Mouse (Mus musculus) embryonic facial prominence, embryonic 11.5 days (tissue): ENCODE measurements around the gene Olfr875. TPM values are rescaled to one million over a fixed set of nuclear protein-coding genes. Genes with fewer than 3 reads are reported as not detected.

Source experiments
- ATAC-seq: fragments of 200-750 bp; cut with Nextera tagmentation; replicated peaks from 2 replicates; pipeline ENCODE4 v1.8.0; 2017; ENCODE audit warnings: low read depth; ENCODE audit not compliant: insufficient number of reproducible peaks, low FRiP score, low TSS enrichment
- DNase-seq: peaks from one replicate; pipeline ENCODE4 v3.0.0-alpha.2; 2015; ENCODE audit warnings: low spot score
- H3K27ac ChIP-seq: fragments of 300-500 bp; sonication (generic); replicated peaks from 2 replicates; pipeline ENCODE4 v1.5.1; 2014; ENCODE audit warnings: mild to moderate bottlenecking, low read depth, low read length, control low read depth
- H3K27me3 ChIP-seq: fragments of 300-500 bp; sonication (generic); 2 replicates; pipeline ENCODE4 v1.6.1; 2014; ENCODE audit warnings: mild to moderate bottlenecking, low read length, moderate library complexity, mixed read lengths; ENCODE audit not compliant: control insufficient read depth, insufficient read depth
- H3K36me3 ChIP-seq: fragments of 300-500 bp; sonication (generic); replicated peaks from 2 replicates; pipeline ENCODE4 v1.6.1; 2014; ENCODE audit warnings: low read depth, mild to moderate bottlenecking, low read length, moderate library complexity, mixed read lengths; ENCODE audit not compliant: control insufficient read depth, insufficient read depth
- H3K4me1 ChIP-seq: fragments of 300-500 bp; sonication (generic); 2 replicates; pipeline ENCODE4 v1.6.1; 2014; ENCODE audit warnings: low read length, mixed read lengths; ENCODE audit not compliant: control insufficient read depth, insufficient read depth
- H3K4me2 ChIP-seq: fragments of 300-500 bp; sonication (generic); 2 replicates; pipeline ENCODE4 v1.6.1; 2014; ENCODE audit warnings: low read depth, mild to moderate bottlenecking, control low read depth, low read length, moderate library complexity
- H3K4me3 ChIP-seq: fragments of 300-500 bp; sonication (generic); 2 replicates; pipeline ENCODE4 v1.5.1; 2014; ENCODE audit warnings: low read depth, low read length, control low read depth
- H3K9ac ChIP-seq: fragments of 300-500 bp; sonication (generic); replicated peaks from 2 replicates; pipeline ENCODE4 v1.6.1; 2014; ENCODE audit warnings: mild to moderate bottlenecking, control low read depth, low read length
- H3K9me3 ChIP-seq: fragments of 300-500 bp; sonication (generic); replicated peaks from 2 replicates; pipeline ENCODE4 v1.6.1; 2016; ENCODE audit warnings: mild to moderate bottlenecking, low read length, inconsistent platforms, mixed read lengths; ENCODE audit not compliant: control insufficient read depth
- WGBS: fragments of 180-500 bp; shearing (Covaris S2); extraction: QIAGEN DNeasy Blood & Tissue Kit; methylation state at CpG from one replicate; pipeline ENCODE4 v1.1.7; 2014; 5-methylcytosine and 5-hydroxymethylcytosine counted together
- polyA plus RNA-seq: library from polyadenylated mRNA; unstranded; fragments of >200 nt; fragmentation: Nextera tagmentation; extraction: Ambion mirVana; gene quantifications from 2 replicates; pipeline ENCODE4 v1.2.1, GENCODE M21; 2014

Olfr875 gene
- polyA plus RNA-seq = not detected in 2 replicates

DNA sequence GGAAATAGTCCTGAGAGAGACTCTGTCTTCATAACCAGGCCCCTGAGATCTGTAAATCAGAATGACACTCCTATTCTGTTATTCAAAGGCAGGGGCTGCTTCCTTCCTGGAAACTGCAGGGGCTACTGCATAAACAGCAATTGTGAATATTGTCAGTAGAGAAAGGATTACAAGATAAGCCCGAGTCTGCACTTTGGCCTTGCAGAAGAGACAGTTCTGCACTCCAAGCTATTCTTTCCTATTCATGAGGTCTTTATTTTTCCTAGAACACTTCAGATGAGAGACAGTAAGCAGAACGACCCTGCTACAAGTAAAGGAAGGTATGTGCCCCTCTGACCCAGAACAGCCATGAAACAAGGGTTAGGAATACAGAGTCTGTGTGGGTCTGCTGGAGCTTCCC lies at the start of gene Olfr875:
Gene Olfr875 (plus strand): TSS at position 99 of the 400 bp plus-strand sequence.
- H3K9ac ChIP-seq = no peak within 1 kb of the TSS
- H3K4me1 ChIP-seq = no peaks in the 10 kb centered on the region
- no peak within 1 kb of the TSS for H3K4me3 ChIP-seq
- H3K27me3 ChIP-seq = no peaks in the 10 kb centered on the region
- H3K9me3 ChIP-seq = no peaks in the 10 kb centered on the region
- no peak within 1 kb of the TSS for H3K27ac ChIP-seq
- ATAC-seq (no peak), DNase-seq (no peak)
- no peak within 1 kb of the TSS for H3K4me2 ChIP-seq
- WGBS = 27% methylated on average over 2 of the region's 2 CpGs
- no peaks in the 10 kb centered on the region for H3K36me3 ChIP-seq

DNA sequence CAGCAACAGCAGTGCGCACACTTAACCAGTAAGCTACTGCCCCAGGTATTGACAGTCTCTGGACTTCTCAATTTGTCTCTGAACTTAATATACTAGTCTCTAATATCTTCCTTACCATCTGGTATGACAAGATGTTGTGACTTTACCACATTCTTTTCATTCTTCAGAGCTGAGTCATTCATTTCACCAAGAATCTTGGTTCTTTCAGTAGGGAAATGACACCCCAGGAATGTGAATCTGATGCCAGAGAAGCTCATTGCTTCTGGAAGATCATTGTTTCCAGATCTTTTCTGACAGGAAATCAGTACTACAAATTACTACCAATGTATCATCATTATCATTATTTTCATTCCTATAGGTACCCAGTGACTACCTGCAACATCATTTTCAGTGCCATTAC lies 37.3 kb upstream of the Olfr875 start:
- Histone ChIP-seq H3K9ac (no peak overlapping the region), H3K4me2 (no peak overlapping the region), H3K4me1 (no peaks in the 10 kb centered on the region), H3K27me3 (no peaks in the 10 kb centered on the region), H3K36me3 (no peaks in the 10 kb centered on the region), H3K27ac (no peak overlapping the region), H3K9me3 (no peaks in the 10 kb centered on the region), H3K4me3 (no peak overlapping the region)
- 100% methylated on average over 1 of the region's 1 CpGs for WGBS
- peak; percentile 2 for DNase-seq
- ATAC-seq = no peak

- DNase-seq = no peak
- Histone ChIP-seq H3K27ac (no peak within 1 kb of the TSS), H3K9me3 (no peaks in the 10 kb centered on the region), H3K4me2 (no peak within 1 kb of the TSS), H3K9ac (no peak within 1 kb of the TSS), H3K4me3 (no peak within 1 kb of the TSS), H3K27me3 (no peaks in the 10 kb centered on the region), H3K36me3 (no peaks in the 10 kb centered on the region), H3K4me1 (no peaks in the 10 kb centered on the region)
- ATAC-seq = no peak
These were observed 26.9 kb upstream of the Olfr875 start, which contains the start of gene Olfr874 for GRCm38 (mm10) chr9:37744806-37745205. Gene Olfr874 (plus strand): TSS chr9:37745106.

DNA sequence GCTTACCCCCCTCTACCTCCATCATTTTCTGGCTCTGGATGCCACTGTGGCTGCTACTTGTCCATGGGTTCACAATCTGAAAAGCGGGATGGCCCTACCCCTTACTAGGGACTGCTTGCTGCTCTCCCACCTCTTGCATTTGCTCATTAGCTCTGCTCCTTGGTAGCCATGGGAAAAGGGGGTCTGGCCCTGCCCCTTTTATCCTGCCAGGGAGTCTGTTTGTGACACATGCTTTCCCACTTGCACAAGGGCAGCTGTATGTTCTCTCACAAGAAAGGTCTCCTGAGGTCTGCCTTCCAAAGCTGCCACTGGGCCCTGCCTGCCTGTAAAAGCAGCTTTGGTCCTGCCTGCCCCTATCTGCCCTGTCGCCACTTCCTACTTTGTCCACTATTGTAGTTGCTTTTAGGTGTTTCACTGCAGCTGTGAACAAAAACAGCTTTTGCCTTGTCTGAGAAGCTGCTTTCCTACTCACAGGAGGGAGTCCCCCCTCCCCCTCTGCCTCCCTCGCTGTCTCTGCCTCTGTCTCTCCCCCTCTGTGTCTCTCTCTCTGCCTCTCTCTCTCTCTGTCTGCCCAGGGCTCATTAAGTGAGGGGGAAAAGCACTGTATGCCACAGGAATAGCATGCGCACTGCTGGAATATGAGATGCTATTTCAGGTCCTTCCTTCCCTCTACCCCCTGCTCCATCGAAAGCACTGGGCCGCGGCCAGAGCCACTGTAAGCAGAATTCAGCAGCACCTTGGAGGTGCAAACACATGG lies 21.2 kb upstream of the Olfr875 start:
- no peaks in the 10 kb centered on the region for H3K27me3 ChIP-seq
- no peak overlapping the region for H3K4me2 ChIP-seq
- no peaks in the 10 kb centered on the region for H3K4me1 ChIP-seq
- H3K27ac ChIP-seq = no peak overlapping the region
- no peaks in the 10 kb centered on the region for H3K36me3 ChIP-seq
- DNase-seq (peak; percentile 8), ATAC-seq (peak; percentile 72; the same call in 1 of the 2 replicates)
- no peak overlapping the region for H3K4me3 ChIP-seq
- WGBS = 39% methylated on average over 7 of the region's 7 CpGs
- no peak overlapping the region for H3K9ac ChIP-seq
- no peaks in the 10 kb centered on the region for H3K9me3 ChIP-seq

DNA sequence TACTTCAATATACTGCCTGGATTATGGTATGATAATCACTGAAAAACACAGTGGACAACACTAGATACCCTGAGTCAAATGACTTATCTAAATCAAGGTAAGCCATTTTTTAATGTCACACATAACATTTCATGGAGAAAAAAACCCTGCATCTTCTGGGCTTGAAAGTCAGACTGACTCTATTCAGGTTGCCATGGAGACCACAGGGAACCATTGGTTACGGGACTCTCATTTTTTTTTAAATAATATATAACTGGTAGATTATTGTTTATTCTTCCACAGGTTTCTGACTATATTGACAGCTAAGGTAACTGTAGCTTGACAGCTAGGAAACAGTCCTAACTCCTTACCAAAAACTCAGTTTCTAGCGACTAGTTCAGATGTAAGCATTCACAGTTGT lies 20.2 kb upstream of the Olfr875 start:
- Histone ChIP-seq H3K4me2 (no peak overlapping the region), H3K9me3 (no peaks in the 10 kb centered on the region), H3K4me1 (no peaks in the 10 kb centered on the region), H3K9ac (no peak overlapping the region), H3K27ac (no peak overlapping the region), H3K27me3 (no peaks in the 10 kb centered on the region), H3K36me3 (no peaks in the 10 kb centered on the region), H3K4me3 (no peak overlapping the region)
- no peak for ATAC-seq
- no peak for DNase-seq
- 70% methylated on average over 2 of the region's 2 CpGs for WGBS

- Histone ChIP-seq H3K27me3 (no peaks in the 10 kb centered on the region), H3K4me2 (no peak overlapping the region), H3K9ac (no peak overlapping the region), H3K4me3 (no peak overlapping the region), H3K27ac (no peak overlapping the region), H3K4me1 (no peaks in the 10 kb centered on the region), H3K36me3 (no peaks in the 10 kb centered on the region), H3K9me3 (no peaks in the 10 kb centered on the region)
- WGBS = 69% methylated on average over 4 of the region's 4 CpGs
- ATAC-seq = no peak
- DNase-seq = no peak
These were observed 19.7 kb upstream of the Olfr875 start for GRCm38 (mm10) chr9:37752006-37752405.

DNA sequence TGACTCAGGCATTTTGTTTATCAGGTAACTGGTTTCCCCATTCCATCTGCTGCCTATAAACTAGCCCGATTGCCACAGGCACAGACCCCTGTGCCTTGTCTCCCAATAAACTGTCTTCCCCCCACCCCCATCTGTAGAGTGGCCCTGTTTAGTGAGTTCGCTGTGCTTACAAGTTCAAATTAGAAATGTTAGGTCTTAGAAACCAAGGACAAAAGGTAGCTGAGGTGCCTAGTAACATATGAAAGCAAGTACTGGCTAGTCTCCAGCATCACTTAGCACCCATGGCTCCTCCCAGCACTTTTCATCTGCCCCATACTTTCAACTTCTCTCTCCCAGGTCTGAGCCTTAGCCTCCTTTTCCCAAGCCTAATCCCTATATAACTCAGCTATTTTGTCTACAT lies 9.9 kb upstream of the Olfr875 start:
- H3K9ac ChIP-seq = no peak overlapping the region
- H3K27ac ChIP-seq = no peak overlapping the region
- ATAC-seq (no peak), DNase-seq (no peak)
- no peak overlapping the region for H3K4me2 ChIP-seq
- 77% methylated on average over 2 of the region's 2 CpGs for WGBS
- H3K27me3 ChIP-seq = no peaks in the 10 kb centered on the region
- H3K4me1 ChIP-seq = no peaks in the 10 kb centered on the region
- no peaks in the 10 kb centered on the region for H3K36me3 ChIP-seq
- H3K9me3 ChIP-seq = no peaks in the 10 kb centered on the region
- no peak overlapping the region for H3K4me3 ChIP-seq

DNA sequence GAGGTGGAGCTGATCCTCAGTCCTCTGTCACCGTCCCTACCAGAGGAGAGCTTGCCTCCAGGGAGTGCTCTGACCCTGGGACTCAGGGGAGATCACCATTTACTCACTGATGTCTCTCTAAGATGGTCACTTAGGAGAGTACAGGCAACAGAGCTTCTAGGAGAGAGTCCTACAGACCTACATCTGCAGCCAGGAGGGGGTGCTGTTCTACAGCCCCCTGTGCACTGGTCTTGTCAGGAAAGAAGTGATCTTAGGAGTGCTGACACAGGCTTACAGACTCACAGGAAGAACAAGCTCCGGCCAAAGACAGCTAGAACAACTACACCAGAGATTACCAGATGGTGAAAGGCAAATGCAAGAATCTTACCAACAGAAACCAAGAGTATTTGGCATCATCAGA lies 9.1 kb upstream of the Olfr875 start:
- no peak overlapping the region for H3K9ac ChIP-seq
- ATAC-seq (no peak), DNase-seq (no peak)
- H3K36me3 ChIP-seq = no peaks in the 10 kb centered on the region
- no peaks in the 10 kb centered on the region for H3K4me1 ChIP-seq
- no peaks in the 10 kb centered on the region for H3K27me3 ChIP-seq
- H3K27ac ChIP-seq = no peak overlapping the region
- WGBS = 58% methylated on average over 2 of the region's 2 CpGs
- H3K9me3 ChIP-seq = no peaks in the 10 kb centered on the region
- no peak overlapping the region for H3K4me3 ChIP-seq
- no peak overlapping the region for H3K4me2 ChIP-seq
